Mouse (Mus musculus): Measurements from ENCODE around the gene Stard3. TPM values are rescaled to one million over a fixed set of nuclear protein-coding genes. Genes with fewer than 3 reads are reported as not detected.
A peak's percentile ranks its signal among the peaks of the same experiment; 100 is the strongest.

Stard3 gene
- polyA plus RNA-seq, 1 experiment, result 76.5 TPM

GRCm38 (mm10) chr11:98385638-98386585, 27.7 kb downstream of the Stard3 start, which contains the start of gene Pnmt:
Pnmt (plus strand) TSS chr11:98386450.
- 59% methylated on average over 25 of the region's 25 CpGs for WGBS
- Histone ChIP-seq H3K36me3 (ENCODE audit: control insufficient read depth, insufficient read depth, low read length) (no peaks in the 10 kb centered on the region; the same call in 1 of the 2 replicates), H3K4me1 (ENCODE audit: control insufficient read depth, insufficient read depth, insufficient read length, low read length) (peaks cover 11% of the 10 kb centered on the region), H3K27ac (ENCODE audit: insufficient read depth, low read depth, low read length) (no peak within 1 kb of the TSS), H3K4me3 (ENCODE audit: low read depth, low read length) (no peak within 1 kb of the TSS), H3K27me3 (ENCODE audit: control insufficient read depth, insufficient read depth, low read length) (no peaks in the 10 kb centered on the region)
- TF ChIP-seq CTCF (IDR thresholded peaks at IDR 0.05; ENCODE audit: extremely low read depth, insufficient read length, insufficient replicate concordance, low read depth, low read length), result no peak
- no peak for TF ChIP-seq POLR2A (IDR thresholded peaks at IDR 0.05; ENCODE audit: low read depth, low read length)

- 23% methylated on average over 24 of the region's 24 CpGs for WGBS
- H3K4me3 ChIP-seq (ENCODE audit: low read depth, low read length), result no peak overlapping the region
- no peaks in the 10 kb centered on the region for H3K27me3 ChIP-seq (ENCODE audit: control insufficient read depth, insufficient read depth, low read length)
- H3K36me3 ChIP-seq (ENCODE audit: control insufficient read depth, insufficient read depth, low read length), result no peaks in the 10 kb centered on the region; the same call in 1 of the 2 replicates
- TF ChIP-seq CTCF (IDR thresholded peaks at IDR 0.05; ENCODE audit: extremely low read depth, insufficient read length, insufficient replicate concordance, low read depth, low read length) (no peak), POLR2A (IDR thresholded peaks at IDR 0.05; ENCODE audit: low read depth, low read length) (no peak)
- peaks cover 14% of the 10 kb centered on the region for H3K4me1 ChIP-seq (ENCODE audit: control insufficient read depth, insufficient read depth, insufficient read length, low read length)
- H3K27ac ChIP-seq (ENCODE audit: insufficient read depth, low read depth, low read length), result no peak overlapping the region
Observed at GRCm38 (mm10) chr11:98386596-98386995, 28.4 kb downstream of the Stard3 start.

- TF ChIP-seq CTCF (IDR thresholded peaks at IDR 0.05; ENCODE audit: extremely low read depth, insufficient read length, insufficient replicate concordance, low read depth, low read length) (no peak), POLR2A (IDR thresholded peaks at IDR 0.05; ENCODE audit: low read depth, low read length) (no peak)
- WGBS, result 68% methylated on average over 14 of the region's 14 CpGs
- no peak overlapping the region for H3K4me3 ChIP-seq (ENCODE audit: low read depth, low read length)
- H3K27ac ChIP-seq (ENCODE audit: insufficient read depth, low read depth, low read length), result no peak overlapping the region
- H3K4me1 ChIP-seq (ENCODE audit: control insufficient read depth, insufficient read depth, insufficient read length, low read length), result peaks cover 17% of the 10 kb centered on the region
- no peaks in the 10 kb centered on the region for H3K27me3 ChIP-seq (ENCODE audit: control insufficient read depth, insufficient read depth, low read length)
- no peaks in the 10 kb centered on the region for H3K36me3 ChIP-seq (ENCODE audit: control insufficient read depth, insufficient read depth, low read length)
Observed at GRCm38 (mm10) chr11:98387056-98387577, 28.9 kb downstream of the Stard3 start.

GRCm38 (mm10) chr11:98388282-98388681, 30.1 kb downstream of the Stard3 start:
- Histone ChIP-seq H3K4me1 (ENCODE audit: control insufficient read depth, insufficient read depth, insufficient read length, low read length) (peaks cover 22% of the 10 kb centered on the region), H3K27me3 (ENCODE audit: control insufficient read depth, insufficient read depth, low read length) (no peaks in the 10 kb centered on the region), H3K4me3 (ENCODE audit: low read depth, low read length) (no peak overlapping the region), H3K27ac (ENCODE audit: insufficient read depth, low read depth, low read length) (no peak overlapping the region), H3K36me3 (ENCODE audit: control insufficient read depth, insufficient read depth, low read length) (no peaks in the 10 kb centered on the region)
- TF ChIP-seq CTCF (IDR thresholded peaks at IDR 0.05; ENCODE audit: extremely low read depth, insufficient read length, insufficient replicate concordance, low read depth, low read length) (no peak), POLR2A (IDR thresholded peaks at IDR 0.05; ENCODE audit: low read depth, low read length) (no peak)
- WGBS, result 58% methylated on average over 10 of the region's 10 CpGs

GRCm38 (mm10) chr11:98389221-98389780, 31.1 kb downstream of the Stard3 start:
- Histone ChIP-seq H3K4me1 (ENCODE audit: control insufficient read depth, insufficient read depth, insufficient read length, low read length) (peaks cover 32% of the 10 kb centered on the region), H3K4me3 (ENCODE audit: low read depth, low read length) (no peak overlapping the region), H3K27me3 (ENCODE audit: control insufficient read depth, insufficient read depth, low read length) (no peaks in the 10 kb centered on the region), H3K36me3 (ENCODE audit: control insufficient read depth, insufficient read depth, low read length) (no peaks in the 10 kb centered on the region), H3K27ac (ENCODE audit: insufficient read depth, low read depth, low read length) (no peak overlapping the region)
- TF ChIP-seq CTCF (IDR thresholded peaks at IDR 0.05; ENCODE audit: extremely low read depth, insufficient read length, insufficient replicate concordance, low read depth, low read length) (peak; percentile 67; the same call in 1 of the 2 replicates), POLR2A (IDR thresholded peaks at IDR 0.05; ENCODE audit: low read depth, low read length) (no peak)
- WGBS, result 38% methylated on average over 9 of the region's 9 CpGs

GRCm38 (mm10) chr11:98390141-98390540, 32.0 kb downstream of the Stard3 start:
- WGBS, result 72% methylated on average over 12 of the region's 12 CpGs
- H3K27ac ChIP-seq (ENCODE audit: insufficient read depth, low read depth, low read length), result no peak overlapping the region
- no peaks in the 10 kb centered on the region for H3K36me3 ChIP-seq (ENCODE audit: control insufficient read depth, insufficient read depth, low read length)
- H3K27me3 ChIP-seq (ENCODE audit: control insufficient read depth, insufficient read depth, low read length), result no peaks in the 10 kb centered on the region
- no peak overlapping the region for H3K4me3 ChIP-seq (ENCODE audit: low read depth, low read length)
- TF ChIP-seq CTCF (IDR thresholded peaks at IDR 0.05; ENCODE audit: extremely low read depth, insufficient read length, insufficient replicate concordance, low read depth, low read length) (no peak), POLR2A (IDR thresholded peaks at IDR 0.05; ENCODE audit: low read depth, low read length) (no peak)
- peaks cover 35% of the 10 kb centered on the region for H3K4me1 ChIP-seq (ENCODE audit: control insufficient read depth, insufficient read depth, insufficient read length, low read length)

- Histone ChIP-seq H3K27me3 (ENCODE audit: control insufficient read depth, insufficient read depth, low read length) (no peaks in the 10 kb centered on the region), H3K4me1 (ENCODE audit: control insufficient read depth, insufficient read depth, insufficient read length, low read length) (peaks cover 41% of the 10 kb centered on the region), H3K36me3 (ENCODE audit: control insufficient read depth, insufficient read depth, low read length) (no peaks in the 10 kb centered on the region), H3K27ac (ENCODE audit: insufficient read depth, low read depth, low read length) (peak overlapping the region; percentile 95; the same call in 1 of the 2 replicates), H3K4me3 (ENCODE audit: low read depth, low read length) (no peak overlapping the region)
- 20% methylated on average over 8 of the region's 8 CpGs for WGBS
- TF ChIP-seq POLR2A (IDR thresholded peaks at IDR 0.05; ENCODE audit: low read depth, low read length) (no peak), CTCF (IDR thresholded peaks at IDR 0.05; ENCODE audit: extremely low read depth, insufficient read length, insufficient replicate concordance, low read depth, low read length) (no peak)
Observed at GRCm38 (mm10) chr11:98392034-98392433, 33.9 kb downstream of the Stard3 start.
